Mouse (Mus musculus): ENCODE measurements at regions not wholly inside any gene's neighbourhood (a gene's known extent, or its start where the extent isn't known, plus 50 kb on each side); places are given as distances from the start of the nearest gene placed in this dataset.

DNA sequence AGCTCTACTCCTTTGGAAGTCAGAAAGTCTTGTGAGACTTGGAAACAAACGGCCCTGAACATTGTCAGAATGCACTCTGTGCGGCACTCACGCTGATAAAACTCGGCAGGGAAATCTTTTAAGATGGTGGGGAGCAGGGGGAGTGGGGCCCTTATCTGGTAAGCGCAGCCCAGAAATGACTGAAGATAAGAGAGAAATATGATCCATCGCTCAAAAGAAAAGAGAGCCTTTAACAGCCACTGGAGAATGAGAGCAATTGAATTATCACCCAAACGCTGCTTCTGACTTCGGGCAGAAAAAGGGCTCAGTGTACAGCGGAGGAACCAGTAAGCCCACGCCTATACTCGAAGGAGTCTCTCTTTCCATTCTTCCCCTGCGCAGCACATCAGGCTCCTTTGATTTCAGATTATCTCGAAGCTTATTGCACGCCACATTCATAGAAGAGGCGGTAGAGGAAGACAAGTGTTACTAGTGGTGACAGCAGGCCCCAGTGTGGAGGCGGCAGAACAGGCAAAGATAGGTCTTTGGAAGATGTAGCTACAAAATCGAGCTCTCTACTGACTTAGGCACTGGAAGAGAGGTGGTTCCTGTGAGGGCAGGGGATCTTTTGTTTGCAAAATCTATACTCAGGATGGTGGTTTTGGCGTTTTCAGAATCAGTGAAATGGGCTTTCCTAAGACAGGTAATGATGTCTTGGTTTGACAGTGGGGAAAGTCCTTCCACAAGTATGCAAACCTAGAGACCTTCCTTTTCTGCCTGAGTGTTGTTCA lies 174.6 kb upstream of the Tab2 start:
- TF ChIP-seq CTCF (IDR thresholded peaks at IDR 0.05; ENCODE audit: control insufficient read depth, insufficient read depth, insufficient read length) (no peak), MAX (IDR thresholded peaks at IDR 0.05) (no peak), CEBPB (IDR thresholded peaks at IDR 0.05; ENCODE audit: low read depth) (no peak)
